ENCODE assay signal across 27 mouse cellular contexts in genomic region chr16:35459584-35459983, GRCm38 (mm10). TPM values are rescaled to one million over a fixed set of nuclear protein-coding genes. Genes with fewer than 3 reads are reported as not detected.
DNase-seq lines count a peak whose midpoint lies in the region; ATAC-seq lines count a peak whose summit lies in the region.
"Had no signal": no experiment of that assay in that cellular context is flagged by ENCODE, and none has a peak within 500 bp of the region (broad histone marks: within the 10 kb centered on the region; RNA-seq: fewer than 3 reads in every experiment).

No protein-coding gene starts in this region.

- no peak overlapping the region for H3K4me3 ChIP-seq in forebrain, embryonic 15.5 days
- no peak overlapping the region for H3K4me3 ChIP-seq in forebrain, embryonic 11.5 days (ENCODE audit: low read depth, low read length)
- no peak overlapping the region for H3K4me3 ChIP-seq in neural tube, embryonic 13.5 days
- no peak overlapping the region for H3K4me3 ChIP-seq in forebrain, embryonic 16.5 days (replicated peaks; ENCODE audit: low read length)
- no peak overlapping the region for H3K4me3 ChIP-seq in liver, embryonic 12.5 days
- H3K4me3 ChIP-seq: hindbrain, embryonic 12.5 days; kidney, embryonic 15.5 days; left cerebral cortex, adult 2 months; limb, embryonic 13.5 days; midbrain, embryonic 12.5 days; stomach, embryonic 15.5 days had no signal

- ATAC-seq in forebrain, embryonic 15.5 days (replicated peaks): peak; percentile 39; the same call in 1 of the 2 replicates
- no peak; the same call in 1 of the 2 replicates for ATAC-seq in forebrain, embryonic 11.5 days (replicated peaks; ENCODE audit: low FRiP score)
- peak; percentile 32; the same call in 1 of the 2 replicates for ATAC-seq in neural tube, embryonic 13.5 days (ENCODE audit: low read depth)
- peak; percentile 69 for ATAC-seq in forebrain, embryonic 16.5 days
- ATAC-seq in liver, embryonic 12.5 days: no peak
- ATAC-seq: activated CD4-positive, CD25-positive, alpha-beta regulatory T cell, adult 4 months; CD4-positive, CD25-positive, alpha-beta regulatory T cell, adult 4 months; inflammation-experienced regulatory T-cells, adult 6 months; liver, postnatal 0 days had no signal

- no peaks in the 10 kb centered on the region for H3K9me3 ChIP-seq in forebrain, embryonic 15.5 days
- no peaks in the 10 kb centered on the region for H3K9me3 ChIP-seq in forebrain, embryonic 11.5 days (ENCODE audit: control insufficient read depth, low read length)
- no peaks in the 10 kb centered on the region for H3K9me3 ChIP-seq in neural tube, embryonic 13.5 days
- no peaks in the 10 kb centered on the region for H3K9me3 ChIP-seq in forebrain, embryonic 16.5 days (ENCODE audit: control insufficient read depth, low read length)
- H3K9me3 ChIP-seq in liver, embryonic 12.5 days (replicated peaks): no peaks in the 10 kb centered on the region
- H3K9me3 ChIP-seq: hindbrain, embryonic 12.5 days; kidney, embryonic 15.5 days; limb, embryonic 13.5 days; midbrain, embryonic 12.5 days; stomach, embryonic 15.5 days had no signal

- DNase-seq in forebrain, embryonic 11.5 days (ENCODE audit: low spot score): no peak
- DNase-seq in neural tube, embryonic 10.5 days (ENCODE audit: extremely low spot score, low spot score): no peak
- no peak for DNase-seq in thymus, postnatal 25 days
- DNase-seq: adrenal gland, adult 2 months; adrenal gland, postnatal 36 days; cerebellum, adult 2 months; cerebellum, postnatal 14 days; gastrocnemius, postnatal 14 days; kidney, adult 18-20 months; kidney, postnatal 25 days; liver, postnatal 0 days; lung, postnatal 36 days; right cerebral cortex, postnatal 14 days had no signal

- no peak overlapping the region for H3K4me2 ChIP-seq in forebrain, embryonic 15.5 days (replicated peaks)
- H3K4me2 ChIP-seq in forebrain, embryonic 11.5 days (ENCODE audit: low read depth, low read length, severe bottlenecking): no peak overlapping the region
- H3K4me2 ChIP-seq in neural tube, embryonic 13.5 days: no peak overlapping the region
- no peak overlapping the region for H3K4me2 ChIP-seq in forebrain, embryonic 16.5 days (ENCODE audit: low read length)
- H3K4me2 ChIP-seq in liver, embryonic 12.5 days: no peak overlapping the region
- H3K4me2 ChIP-seq: hindbrain, embryonic 12.5 days; kidney, embryonic 15.5 days; limb, embryonic 13.5 days; liver, embryonic 11.5 days; midbrain, embryonic 12.5 days; stomach, embryonic 15.5 days had no signal

- H3K27ac ChIP-seq in forebrain, embryonic 15.5 days (replicated peaks): 0 out of 2 replicates have a peak overlapping the region, but pooled peaks have one; percentile 48
- no peak overlapping the region for H3K27ac ChIP-seq in forebrain, embryonic 11.5 days (ENCODE audit: low read depth, low read length)
- H3K27ac ChIP-seq in neural tube, embryonic 13.5 days (replicated peaks): 0 out of 2 replicates have a peak overlapping the region, but pooled peaks have one; percentile 33
- no peak overlapping the region; the same call in 1 of the 2 replicates for H3K27ac ChIP-seq in forebrain, embryonic 16.5 days (ENCODE audit: low read length)
- H3K27ac ChIP-seq in liver, embryonic 12.5 days: no peak overlapping the region
- H3K27ac ChIP-seq: hindbrain, embryonic 12.5 days; kidney, embryonic 15.5 days; left cerebral cortex, adult 2 months; limb, embryonic 13.5 days; midbrain, embryonic 12.5 days; stomach, embryonic 15.5 days had no signal

- peaks cover 2% of the 10 kb centered on the region; the same call in 1 of the 2 replicates for H3K4me1 ChIP-seq in forebrain, embryonic 15.5 days
- peaks cover 4% of the 10 kb centered on the region; the same call in 1 of the 2 replicates for H3K4me1 ChIP-seq in forebrain, embryonic 11.5 days (replicated peaks; ENCODE audit: control insufficient read depth, insufficient read depth, low read length)
- peaks cover 10% of the 10 kb centered on the region for H3K4me1 ChIP-seq in neural tube, embryonic 13.5 days (replicated peaks)
- H3K4me1 ChIP-seq in forebrain, embryonic 16.5 days (replicated peaks; ENCODE audit: control insufficient read depth, insufficient read depth, low read length): peaks cover 9% of the 10 kb centered on the region
- H3K4me1 ChIP-seq in liver, embryonic 12.5 days: no peaks in the 10 kb centered on the region
- H3K4me1 ChIP-seq: limb, embryonic 13.5 days; stomach, embryonic 15.5 days had no signal

- H3K27me3 ChIP-seq in forebrain, embryonic 15.5 days: no peaks in the 10 kb centered on the region
- H3K27me3 ChIP-seq in forebrain, embryonic 11.5 days (ENCODE audit: control insufficient read depth, insufficient read depth, low read length): no peaks in the 10 kb centered on the region
- no peaks in the 10 kb centered on the region for H3K27me3 ChIP-seq in neural tube, embryonic 13.5 days
- H3K27me3 ChIP-seq in forebrain, embryonic 16.5 days (replicated peaks; ENCODE audit: control insufficient read depth, insufficient read depth, low read length): no peaks in the 10 kb centered on the region
- no peaks in the 10 kb centered on the region for H3K27me3 ChIP-seq in liver, embryonic 12.5 days (replicated peaks)
- H3K27me3 ChIP-seq: hindbrain, embryonic 12.5 days; kidney, embryonic 15.5 days; limb, embryonic 13.5 days; stomach, embryonic 15.5 days had no signal

- 13% methylated on average over 7 of the region's 7 CpGs for WGBS in forebrain, embryonic 15.5 days
- WGBS in forebrain, embryonic 11.5 days: 23% methylated on average over 7 of the region's 7 CpGs
- WGBS in neural tube, embryonic 13.5 days: 57% methylated on average over 7 of the region's 7 CpGs
- WGBS in forebrain, embryonic 16.5 days: 11% methylated on average over 7 of the region's 7 CpGs
- 74% methylated on average over 7 of the region's 7 CpGs for WGBS in liver, embryonic 12.5 days (ENCODE audit: insufficient replicate concordance)

- no peak overlapping the region for H3K9ac ChIP-seq in forebrain, embryonic 15.5 days (replicated peaks)
- H3K9ac ChIP-seq in forebrain, embryonic 11.5 days (ENCODE audit: low read length): no peak overlapping the region
- no peak overlapping the region for H3K9ac ChIP-seq in neural tube, embryonic 13.5 days
- no peak overlapping the region for H3K9ac ChIP-seq in forebrain, embryonic 16.5 days (replicated peaks; ENCODE audit: low read depth, low read length)
- no peak overlapping the region for H3K9ac ChIP-seq in liver, embryonic 12.5 days
- H3K9ac ChIP-seq: hindbrain, embryonic 12.5 days; kidney, embryonic 15.5 days; limb, embryonic 13.5 days; liver, postnatal 0 days; midbrain, embryonic 12.5 days; stomach, embryonic 15.5 days had no signal

- H3K36me3 ChIP-seq in forebrain, embryonic 15.5 days: no peaks in the 10 kb centered on the region
- H3K36me3 ChIP-seq in forebrain, embryonic 11.5 days (ENCODE audit: control insufficient read depth, insufficient read depth, low read length): no peaks in the 10 kb centered on the region
- no peaks in the 10 kb centered on the region for H3K36me3 ChIP-seq in neural tube, embryonic 13.5 days
- H3K36me3 ChIP-seq in forebrain, embryonic 16.5 days (ENCODE audit: control insufficient read depth, insufficient read depth): no peaks in the 10 kb centered on the region
- H3K36me3 ChIP-seq in liver, embryonic 12.5 days: peaks cover 67% of the 10 kb centered on the region
- H3K36me3 ChIP-seq: midbrain, embryonic 12.5 days had no signal

RNA-seq across cellular contexts. Expression of gene Pdia5, which starts 31.1 kb away (rescaled TPM):
- polyA plus RNA-seq in forebrain, embryonic 15.5 days (2015; fragmentation: Nextera tagmentation; extraction: Ambion mirVana): 8.9 and 10.4 TPM in 2 replicates
- 7.8 and 9.3 TPM in 2 replicates for polyA plus RNA-seq in forebrain, embryonic 11.5 days (2014; fragmentation: Nextera tagmentation; extraction: Ambion mirVana)
- polyA plus RNA-seq in neural tube, embryonic 13.5 days (2015; fragmentation: Nextera tagmentation; extraction: Ambion mirVana): 20.3 and 22.7 TPM in 2 replicates
- polyA plus RNA-seq in forebrain, embryonic 16.5 days (2015; fragmentation: Nextera tagmentation; extraction: Ambion mirVana): 9.8 and 10.4 TPM in 2 replicates
- 46.5 and 49.4 TPM in 2 replicates for polyA plus RNA-seq in liver, embryonic 12.5 days (2016; fragmentation: Nextera tagmentation; extraction: Ambion mirVana)
- polyA plus RNA-seq: activated CD4-positive, CD25-positive, alpha-beta regulatory T cell, adult 4 months; CD4-positive, CD25-positive, alpha-beta regulatory T cell, adult 4 months had no signal

Comparison
In these comparisons a context has a peak if more than half of its experiments do, and no peak if none do; other contexts are left out.
1. ATAC-seq: peak in forebrain, embryonic 15.5 days (single experiment), neural tube, embryonic 13.5 days (single experiment) and forebrain, embryonic 16.5 days (single experiment); none in forebrain, embryonic 11.5 days (single experiment) and liver, embryonic 12.5 days (single experiment).
2. H3K27ac ChIP-seq: peak in forebrain, embryonic 15.5 days (single experiment) and neural tube, embryonic 13.5 days (single experiment); none in forebrain, embryonic 11.5 days (single experiment), forebrain, embryonic 16.5 days (single experiment) and liver, embryonic 12.5 days (single experiment).